Mouse (Mus musculus): ENCODE data around the gene Sap30l. TPM values are rescaled to one million over a fixed set of nuclear protein-coding genes. Genes with fewer than 3 reads are reported as not detected.
"Not testable (repeated sequence)": the region's sequence is repeated elsewhere in the genome, so short reads cannot be mapped to it uniquely, and the experiment has no call there.

Gene Sap30l
- polyA plus RNA-seq, 1 experiment from 2014 or later: 7.5 TPM

DNA sequence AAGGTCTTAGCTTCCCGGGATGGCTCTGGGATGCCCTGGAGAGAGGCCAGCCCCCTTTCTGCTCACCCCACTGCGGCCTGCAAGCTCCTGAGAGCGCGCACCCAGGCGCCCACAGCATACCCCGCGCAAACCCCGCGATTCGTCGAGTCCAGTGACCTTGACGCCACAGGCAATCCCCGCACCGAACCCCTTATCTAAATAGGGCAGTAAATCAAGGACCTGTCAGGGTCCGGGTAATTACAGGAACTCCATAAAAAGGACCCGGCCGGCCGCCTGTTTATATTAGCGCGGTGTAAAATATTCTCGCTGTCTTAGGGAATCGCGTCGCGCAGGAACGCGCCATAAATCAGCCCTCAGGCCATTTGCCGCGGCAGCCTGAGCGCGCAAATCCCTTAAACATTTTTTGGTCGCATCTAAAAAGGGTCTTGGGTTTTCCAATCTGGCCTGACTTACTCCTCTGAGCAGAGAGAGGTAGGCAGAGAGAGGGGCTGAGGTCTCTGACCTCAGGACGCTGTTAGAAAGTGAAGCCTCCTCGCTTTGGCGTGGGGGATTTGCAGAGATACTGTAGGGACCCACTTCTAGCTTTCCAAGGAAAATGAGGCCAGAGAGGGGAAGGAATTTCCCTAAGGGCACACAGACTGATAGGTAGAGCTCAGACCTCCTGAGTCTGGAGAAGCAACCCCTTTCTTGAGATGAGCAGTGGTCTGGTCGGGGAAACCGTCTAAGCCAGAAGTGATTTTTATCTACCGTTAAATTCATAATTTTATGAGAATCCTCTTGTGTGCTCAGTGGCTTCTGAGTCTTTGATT, 35.6 kb downstream of the Sap30l start:
- Histone ChIP-seq H3K36me3 (ENCODE audit: control insufficient read depth, insufficient read depth, low read length) (no peaks in the 10 kb centered on the region), H3K9ac (ENCODE audit: low read depth, low read length) (no peak overlapping the region), H3K4me3 (ENCODE audit: low read depth, low read length) (no peak overlapping the region), H3K4me2 (peak overlapping the region; percentile 39), H3K27ac (ENCODE audit: low read depth, low read length) (no peak overlapping the region), H3K27me3 (replicated peaks; ENCODE audit: control insufficient read depth, insufficient read depth, low read length) (peaks cover 95% of the 10 kb centered on the region), H3K9me3 (ENCODE audit: control insufficient read depth, low read length) (no peaks in the 10 kb centered on the region), H3K4me1 (replicated peaks; ENCODE audit: control insufficient read depth, insufficient read depth, low read length) (no peaks in the 10 kb centered on the region)
- DNase-seq (ENCODE audit: low spot score) (no peak), ATAC-seq (replicated peaks; ENCODE audit: low FRiP score) (no peak)
- WGBS: 2% methylated on average over 38 of the region's 38 CpGs

DNA sequence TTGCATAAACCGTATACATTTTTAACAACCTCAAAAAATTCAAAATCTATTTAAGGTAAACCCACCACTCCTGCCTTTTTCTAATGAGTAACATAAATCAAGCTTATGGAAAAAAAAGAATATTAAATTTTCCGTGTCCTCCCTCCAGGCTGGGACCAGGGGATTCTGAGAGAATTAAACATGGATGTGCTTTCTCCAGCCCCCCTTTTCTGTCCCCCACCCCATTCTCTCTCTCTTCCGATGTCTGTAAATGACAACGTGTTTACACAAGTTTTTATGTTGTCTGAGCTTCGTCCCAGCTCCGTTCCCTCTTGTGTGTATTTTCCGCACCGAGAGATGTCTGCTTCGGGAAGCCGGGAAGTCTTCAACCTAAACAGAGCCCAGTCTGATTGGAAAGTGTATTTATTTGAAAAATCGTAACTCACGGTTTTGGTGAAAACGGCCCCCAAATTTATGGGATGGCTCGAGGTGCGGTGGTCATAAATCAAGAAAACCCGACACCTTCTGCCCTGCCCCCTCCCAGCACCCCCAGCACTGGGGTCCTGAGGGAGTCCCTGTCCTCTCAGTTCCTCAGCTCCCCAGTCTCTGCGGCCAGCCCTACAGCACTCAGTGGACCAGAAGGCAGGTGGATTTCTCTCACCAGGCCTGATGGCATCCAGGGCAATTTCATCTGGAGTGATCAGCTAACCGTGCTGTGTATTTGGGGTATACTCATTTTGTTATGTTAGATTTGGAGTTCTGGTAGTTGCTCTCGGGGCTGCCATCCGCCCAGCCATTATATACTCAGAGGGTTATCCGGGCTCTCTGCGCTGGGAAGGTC, 36.6 kb downstream of the Sap30l start:
- Histone ChIP-seq H3K9ac (ENCODE audit: low read depth, low read length) (no peak overlapping the region), H3K36me3 (ENCODE audit: control insufficient read depth, insufficient read depth, low read length) (no peaks in the 10 kb centered on the region), H3K9me3 (ENCODE audit: control insufficient read depth, low read length) (no peaks in the 10 kb centered on the region), H3K4me1 (replicated peaks; ENCODE audit: control insufficient read depth, insufficient read depth, low read length) (no peaks in the 10 kb centered on the region), H3K4me3 (ENCODE audit: low read depth, low read length) (no peak overlapping the region), H3K4me2 (no peak overlapping the region), H3K27ac (ENCODE audit: low read depth, low read length) (no peak overlapping the region), H3K27me3 (replicated peaks; ENCODE audit: control insufficient read depth, insufficient read depth, low read length) (peaks cover 85% of the 10 kb centered on the region)
- ATAC-seq (replicated peaks; ENCODE audit: low FRiP score): no peak
- no peak for DNase-seq (ENCODE audit: low spot score)
- 23% methylated on average over 22 of the region's 22 CpGs for WGBS

DNA sequence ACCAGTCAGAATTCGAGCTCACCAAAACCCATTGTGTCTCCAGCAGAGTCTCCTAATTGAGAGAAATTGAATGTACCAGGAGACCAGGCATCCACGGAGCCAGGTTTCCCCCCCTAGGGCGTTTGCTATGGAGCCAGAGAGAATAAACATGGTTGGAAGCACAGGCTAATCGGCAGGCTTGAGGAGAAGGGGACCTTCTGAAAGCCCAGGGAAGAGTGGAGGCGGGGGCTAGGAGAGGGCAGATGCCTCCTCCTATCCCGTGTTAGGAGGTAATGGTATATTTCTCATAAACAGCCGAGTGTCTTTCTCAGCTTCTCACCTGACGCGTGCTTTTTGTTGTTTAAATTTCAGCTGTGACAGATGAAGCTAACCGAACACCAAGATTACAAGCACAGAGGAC, 39.5 kb downstream of the Sap30l start:
- H3K4me1 ChIP-seq (replicated peaks; ENCODE audit: control insufficient read depth, insufficient read depth, low read length): no peaks in the 10 kb centered on the region
- no peaks in the 10 kb centered on the region for H3K9me3 ChIP-seq (ENCODE audit: control insufficient read depth, low read length)
- DNase-seq (ENCODE audit: low spot score) (no peak), ATAC-seq (replicated peaks; ENCODE audit: low FRiP score) (no peak)
- no peak overlapping the region for H3K9ac ChIP-seq (ENCODE audit: low read depth, low read length)
- H3K4me3 ChIP-seq (ENCODE audit: low read depth, low read length): no peak overlapping the region
- H3K4me2 ChIP-seq: no peak overlapping the region
- no peak overlapping the region for H3K27ac ChIP-seq (ENCODE audit: low read depth, low read length)
- WGBS: 30% methylated on average over 10 of the region's 10 CpGs
- H3K27me3 ChIP-seq (replicated peaks; ENCODE audit: control insufficient read depth, insufficient read depth, low read length): peaks cover 57% of the 10 kb centered on the region
- H3K36me3 ChIP-seq (ENCODE audit: control insufficient read depth, insufficient read depth, low read length): no peaks in the 10 kb centered on the region

DNA sequence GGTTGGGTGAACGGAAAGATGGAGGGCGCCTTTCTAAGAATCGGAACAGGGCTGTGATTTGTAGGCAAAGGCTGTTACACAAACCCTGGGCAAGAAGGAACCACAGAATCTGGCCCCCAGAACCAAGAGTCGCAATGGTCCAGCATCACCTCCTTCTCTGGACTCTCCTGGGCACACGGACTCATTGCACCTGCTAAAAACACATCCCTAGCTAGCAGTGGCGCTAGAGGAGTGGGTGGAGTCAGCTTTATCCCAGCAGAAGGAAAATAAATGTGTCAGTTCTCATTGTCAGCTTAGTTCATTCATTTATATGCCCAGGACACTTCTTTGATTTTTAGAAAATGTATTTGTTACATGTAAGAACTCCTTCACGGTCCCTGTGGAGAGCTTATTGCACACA, 40.0 kb downstream of the Sap30l start:
- no peak for DNase-seq (ENCODE audit: low spot score)
- Histone ChIP-seq H3K4me3 (ENCODE audit: low read depth, low read length) (no peak overlapping the region), H3K36me3 (ENCODE audit: control insufficient read depth, insufficient read depth, low read length) (no peaks in the 10 kb centered on the region), H3K9ac (ENCODE audit: low read depth, low read length) (no peak overlapping the region), H3K4me1 (replicated peaks; ENCODE audit: control insufficient read depth, insufficient read depth, low read length) (no peaks in the 10 kb centered on the region), H3K27me3 (replicated peaks; ENCODE audit: control insufficient read depth, insufficient read depth, low read length) (peaks cover 53% of the 10 kb centered on the region), H3K9me3 (ENCODE audit: control insufficient read depth, low read length) (no peaks in the 10 kb centered on the region), H3K27ac (ENCODE audit: low read depth, low read length) (no peak overlapping the region), H3K4me2 (no peak overlapping the region)
- no peak for ATAC-seq (replicated peaks; ENCODE audit: low FRiP score)
- 52% methylated on average over 7 of the region's 7 CpGs for WGBS

DNA sequence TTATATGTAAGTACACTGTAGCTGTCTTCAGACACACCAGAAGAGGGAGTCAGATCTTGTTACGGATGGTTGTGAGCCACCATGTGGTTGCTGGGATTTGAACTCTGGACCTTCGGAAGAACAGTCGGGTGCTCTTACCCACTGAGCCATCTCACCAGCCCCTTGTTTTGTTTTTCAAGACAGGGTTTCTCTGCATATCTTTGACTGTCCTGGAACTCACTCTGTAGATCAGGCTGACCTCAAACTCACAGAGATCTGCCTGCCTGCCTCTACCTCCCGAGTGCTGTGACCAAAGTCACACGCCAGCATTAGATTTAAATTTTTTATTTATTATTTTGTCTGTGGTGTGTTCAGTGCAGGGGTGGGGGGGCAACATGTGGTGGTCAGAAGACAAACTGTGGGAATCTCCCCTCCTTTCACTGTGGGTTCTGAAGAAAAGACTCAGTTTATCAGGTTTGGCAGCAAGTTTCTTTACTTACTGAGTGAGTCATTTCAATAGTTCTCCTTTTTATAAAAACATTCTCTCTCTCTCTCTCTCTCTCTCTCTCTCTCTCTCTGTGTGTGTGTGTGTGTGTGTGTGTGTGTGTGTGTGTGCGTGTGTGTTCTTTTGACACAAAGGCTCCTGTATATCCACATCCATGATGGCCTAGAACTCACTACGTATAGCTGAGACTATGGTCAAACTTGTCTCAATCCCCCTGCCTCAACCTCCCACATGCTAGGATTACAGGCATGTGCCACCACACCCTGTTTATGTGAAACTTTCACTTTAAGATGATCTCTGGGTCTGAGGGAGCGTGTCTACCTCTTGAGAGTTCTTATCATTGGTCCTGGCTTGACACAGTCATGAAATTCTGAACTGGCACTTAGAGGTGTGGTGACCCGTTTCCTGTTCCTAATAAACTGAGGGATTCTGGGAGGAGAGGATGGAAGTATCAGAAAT, 45.3 kb downstream of the Sap30l start:
- not testable (repeated sequence) for H3K36me3 ChIP-seq (ENCODE audit: control insufficient read depth, insufficient read depth, low read length); H3K9me3 ChIP-seq (ENCODE audit: control insufficient read depth, low read length); DNase-seq (ENCODE audit: low spot score); H3K27ac ChIP-seq (ENCODE audit: low read depth, low read length); H3K9ac ChIP-seq (ENCODE audit: low read depth, low read length); ATAC-seq (replicated peaks; ENCODE audit: low FRiP score); H3K4me3 ChIP-seq (ENCODE audit: low read depth, low read length); H3K4me2 ChIP-seq; H3K27me3 ChIP-seq (replicated peaks; ENCODE audit: control insufficient read depth, insufficient read depth, low read length); H3K4me1 ChIP-seq (replicated peaks; ENCODE audit: control insufficient read depth, insufficient read depth, low read length)
- 77% methylated on average over 8 of the region's 9 CpGs for WGBS

DNA sequence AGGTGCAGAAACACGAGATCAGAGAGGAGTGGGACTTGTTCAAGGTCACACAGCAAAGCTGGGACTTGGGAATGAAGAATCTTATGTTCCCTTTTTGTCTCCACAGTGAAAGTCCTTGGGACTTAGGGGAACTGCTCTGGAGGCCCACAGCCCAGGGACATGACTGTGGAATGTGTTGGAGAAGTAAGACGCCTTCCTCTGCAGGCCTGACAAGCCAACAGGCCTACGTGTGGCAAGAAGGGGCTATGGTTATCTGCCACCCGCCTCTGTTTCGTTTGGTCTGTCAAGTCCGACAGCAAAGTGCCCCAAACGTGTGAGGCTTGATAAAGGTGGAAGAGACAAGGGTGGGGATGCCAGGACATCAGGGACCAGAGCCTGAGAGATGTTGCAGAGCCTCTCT, 46.0 kb downstream of the Sap30l start:
- Histone ChIP-seq H3K4me3 (ENCODE audit: low read depth, low read length) (no peak overlapping the region), H3K4me1 (replicated peaks; ENCODE audit: control insufficient read depth, insufficient read depth, low read length) (no peaks in the 10 kb centered on the region), H3K9me3 (ENCODE audit: control insufficient read depth, low read length) (no peaks in the 10 kb centered on the region), H3K4me2 (no peak overlapping the region), H3K27me3 (replicated peaks; ENCODE audit: control insufficient read depth, insufficient read depth, low read length) (peaks cover 7% of the 10 kb centered on the region; the same call in 1 of the 2 replicates), H3K36me3 (ENCODE audit: control insufficient read depth, insufficient read depth, low read length) (no peaks in the 10 kb centered on the region), H3K27ac (ENCODE audit: low read depth, low read length) (no peak overlapping the region), H3K9ac (ENCODE audit: low read depth, low read length) (no peak overlapping the region)
- ATAC-seq (replicated peaks; ENCODE audit: low FRiP score) (no peak), DNase-seq (ENCODE audit: low spot score) (no peak)
- WGBS: 30% methylated on average over 7 of the region's 7 CpGs

DNA sequence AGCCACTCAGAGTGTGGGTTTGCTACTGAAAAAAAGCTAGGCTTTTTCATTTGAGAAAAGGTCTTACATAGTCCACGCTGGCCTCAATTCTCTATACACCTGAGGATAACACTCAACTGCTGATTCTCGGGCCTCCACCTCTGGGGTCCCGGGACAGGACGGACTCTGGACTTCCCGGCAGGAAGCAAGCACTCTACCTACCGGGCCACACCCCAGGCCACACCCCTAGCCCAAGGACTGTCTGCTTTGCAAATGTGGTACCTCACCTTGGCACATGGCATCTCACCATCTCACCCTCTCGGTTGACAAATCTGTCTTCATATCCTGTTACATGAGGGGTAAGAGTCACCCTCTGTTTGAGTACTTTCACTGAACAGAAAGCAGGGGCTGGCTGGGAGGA, 48.9 kb downstream of the Sap30l start:
- ATAC-seq (replicated peaks; ENCODE audit: low FRiP score) (no peak), DNase-seq (ENCODE audit: low spot score) (no peak)
- no peak overlapping the region for H3K27ac ChIP-seq (ENCODE audit: low read depth, low read length)
- no peak overlapping the region for H3K4me3 ChIP-seq (ENCODE audit: low read depth, low read length)
- H3K4me2 ChIP-seq: no peak overlapping the region
- H3K36me3 ChIP-seq (ENCODE audit: control insufficient read depth, insufficient read depth, low read length): no peaks in the 10 kb centered on the region
- H3K27me3 ChIP-seq (replicated peaks; ENCODE audit: control insufficient read depth, insufficient read depth, low read length): peaks cover 11% of the 10 kb centered on the region
- H3K9ac ChIP-seq (ENCODE audit: low read depth, low read length): no peak overlapping the region
- no peaks in the 10 kb centered on the region for H3K4me1 ChIP-seq (replicated peaks; ENCODE audit: control insufficient read depth, insufficient read depth, low read length)
- H3K9me3 ChIP-seq (ENCODE audit: control insufficient read depth, low read length): no peaks in the 10 kb centered on the region
- 47% methylated on average over 7 of the region's 7 CpGs for WGBS

DNA sequence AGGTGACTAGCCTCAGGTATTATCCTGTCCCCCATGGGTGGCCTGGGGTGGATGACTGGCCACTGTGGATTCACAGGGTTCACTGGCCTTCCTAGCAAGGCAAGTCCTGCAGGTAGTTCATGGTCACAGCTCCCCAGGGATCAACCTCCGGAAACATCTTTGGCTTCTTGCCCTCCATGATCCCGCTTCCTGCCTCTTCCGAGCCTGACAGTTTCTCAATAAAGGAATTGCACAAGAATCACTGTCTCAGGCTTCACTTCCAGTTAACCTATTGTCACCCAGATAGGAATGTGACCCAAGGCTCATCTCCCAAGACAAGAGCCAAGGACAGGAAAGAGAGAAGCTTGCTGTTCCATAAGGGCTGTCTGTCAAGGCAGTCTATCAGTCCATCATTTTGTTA, 49.5 kb downstream of the Sap30l start:
- no peak for DNase-seq (ENCODE audit: low spot score)
- Histone ChIP-seq H3K27me3 (replicated peaks; ENCODE audit: control insufficient read depth, insufficient read depth, low read length) (peaks cover 11% of the 10 kb centered on the region), H3K4me3 (ENCODE audit: low read depth, low read length) (no peak overlapping the region), H3K4me1 (replicated peaks; ENCODE audit: control insufficient read depth, insufficient read depth, low read length) (no peaks in the 10 kb centered on the region), H3K9me3 (ENCODE audit: control insufficient read depth, low read length) (no peaks in the 10 kb centered on the region), H3K9ac (ENCODE audit: low read depth, low read length) (no peak overlapping the region), H3K36me3 (ENCODE audit: control insufficient read depth, insufficient read depth, low read length) (no peaks in the 10 kb centered on the region), H3K4me2 (no peak overlapping the region), H3K27ac (ENCODE audit: low read depth, low read length) (no peak overlapping the region)
- no peak for ATAC-seq (replicated peaks; ENCODE audit: low FRiP score)
- WGBS: 48% methylated on average over 3 of the region's 3 CpGs
